Mouse (Mus musculus) ES-Bruce4 (cell line): ENCODE measurements around the gene Adk. TPM values are rescaled to one million over a fixed set of nuclear protein-coding genes. Genes with fewer than 3 reads are reported as not detected.
A peak's percentile ranks its signal among the peaks of the same experiment; 100 is the strongest.

Experiments
- H3K27ac ChIP-seq: 2 replicates; pipeline ENCODE4 v1.5.1; 2012; ENCODE audit warnings: low read length, inconsistent platforms; ENCODE audit not compliant: insufficient read depth
- H3K27me3 ChIP-seq: 2 replicates; pipeline ENCODE4 v1.6.1; 2012; ENCODE audit warnings: mild to moderate bottlenecking, low read length, inconsistent platforms; ENCODE audit not compliant: control insufficient read depth, poor library complexity, insufficient read depth, severe bottlenecking
- H3K36me3 ChIP-seq: 2 replicates; pipeline ENCODE4 v1.6.1; 2012; ENCODE audit warnings: inconsistent platforms, mild to moderate bottlenecking, low read length, moderate library complexity; ENCODE audit not compliant: control insufficient read depth, poor library complexity, insufficient read depth, severe bottlenecking
- H3K4me1 ChIP-seq: one replicate; pipeline ENCODE4 v1.8.1; 2011; ENCODE audit warnings: low read length; ENCODE audit not compliant: control insufficient read depth, insufficient read depth
- H3K4me3 ChIP-seq: 2 replicates; pipeline ENCODE4 v1.5.1; 2011; ENCODE audit warnings: low read depth, mild to moderate bottlenecking, low read length
- H3K9ac ChIP-seq: 2 replicates; pipeline ENCODE4 v1.6.1; 2012; ENCODE audit warnings: low read depth, mild to moderate bottlenecking, inconsistent platforms; ENCODE audit not compliant: poor library complexity, severe bottlenecking
- H3K9me3 ChIP-seq: replicated peaks from 2 replicates; pipeline ENCODE4 v1.6.1; 2012; ENCODE audit warnings: mild to moderate bottlenecking, low read length, inconsistent platforms; ENCODE audit not compliant: control insufficient read depth, poor library complexity, insufficient read depth, severe bottlenecking
- CTCF ChIP-seq: IDR thresholded peaks from one replicate; pipeline ENCODE4 v1.8.1; 2011; ENCODE audit warnings: low read depth, low read length
- EP300 ChIP-seq: IDR thresholded peaks from 2 replicates; pipeline ENCODE4 v1.6.1; 2011; ENCODE audit warnings: low read depth, low read length; ENCODE audit not compliant: insufficient read depth
- POLR2A ChIP-seq: IDR thresholded peaks from one replicate; pipeline ENCODE4 v1.8.1; 2011; ENCODE audit warnings: low read length; ENCODE audit not compliant: insufficient read depth
- polyA plus RNA-seq: library from polyadenylated mRNA; stranded (reverse); fragments of >200 nt; gene quantifications from 2 replicates; pipeline ENCODE4 v1.2.4, GENCODE M21; 2011; ENCODE audit warnings: low read depth; ENCODE audit not compliant: missing spikeins, insufficient read depth, insufficient read length

The Adk gene
- polyA plus RNA-seq, 1 experiment, result 110 TPM

GRCm38 (mm10) chr14:21073981-21074380 is 21.6 kb downstream of the Adk start:
- H3K36me3 ChIP-seq, result no peaks in the 10 kb centered on the region
- no peak overlapping the region for H3K9ac ChIP-seq
- TF ChIP-seq POLR2A (no peak), CTCF (no peak), EP300 (no peak)
- H3K27ac ChIP-seq, result no peak overlapping the region
- no peak overlapping the region for H3K4me3 ChIP-seq
- H3K4me1 ChIP-seq, result no peaks in the 10 kb centered on the region
- no peaks in the 10 kb centered on the region for H3K9me3 ChIP-seq
- H3K27me3 ChIP-seq, result no peaks in the 10 kb centered on the region

- H3K4me3 ChIP-seq, result no peak overlapping the region
- H3K27me3 ChIP-seq, result no peaks in the 10 kb centered on the region
- H3K36me3 ChIP-seq, result no peaks in the 10 kb centered on the region
- no peak overlapping the region for H3K27ac ChIP-seq
- TF ChIP-seq EP300 (no peak), POLR2A (no peak), CTCF (no peak)
- H3K9me3 ChIP-seq, result no peaks in the 10 kb centered on the region
- no peak overlapping the region for H3K9ac ChIP-seq
- H3K4me1 ChIP-seq, result no peaks in the 10 kb centered on the region
Measured at GRCm38 (mm10) chr14:21074398-21075320, 22.3 kb downstream of the Adk start.

- H3K9ac ChIP-seq, result peak overlapping the region; percentile 62
- H3K27ac ChIP-seq, result peak overlapping the region; percentile 30
- TF ChIP-seq POLR2A (peak; percentile 32), EP300 (no peak), CTCF (no peak)
- H3K9me3 ChIP-seq, result no peaks in the 10 kb centered on the region
- no peaks in the 10 kb centered on the region for H3K36me3 ChIP-seq
- H3K27me3 ChIP-seq, result no peaks in the 10 kb centered on the region
- H3K4me3 ChIP-seq, result peak overlapping the region; percentile 82
- H3K4me1 ChIP-seq, result no peaks in the 10 kb centered on the region
Measured at GRCm38 (mm10) chr14:21075751-21076500, 23.6 kb downstream of the Adk start.

- H3K36me3 ChIP-seq, result no peaks in the 10 kb centered on the region
- no peaks in the 10 kb centered on the region for H3K9me3 ChIP-seq
- H3K4me1 ChIP-seq, result peaks cover under 1% of the 10 kb centered on the region
- TF ChIP-seq EP300 (no peak), POLR2A (no peak), CTCF (no peak)
- H3K9ac ChIP-seq, result peak overlapping the region; percentile 62
- no peak overlapping the region for H3K27ac ChIP-seq
- H3K4me3 ChIP-seq, result peak overlapping the region; percentile 82
- H3K27me3 ChIP-seq, result no peaks in the 10 kb centered on the region
Measured at GRCm38 (mm10) chr14:21076501-21077194, 24.3 kb downstream of the Adk start.

- TF ChIP-seq EP300 (no peak), POLR2A (no peak), CTCF (no peak)
- H3K27ac ChIP-seq, result no peak overlapping the region
Measured at GRCm38 (mm10) chr14:21077939-21078338, 25.6 kb downstream of the Adk start.

GRCm38 (mm10) chr14:21078511-21078910 is 26.1 kb downstream of the Adk start:
- H3K27ac ChIP-seq, result no peak overlapping the region
- no peak overlapping the region for H3K4me3 ChIP-seq

More at GRCm38 (mm10) chr14:21077939-21078338, 25.6 kb downstream of the Adk start:
- H3K4me1 ChIP-seq, result peaks cover 2% of the 10 kb centered on the region
- no peak overlapping the region for H3K9ac ChIP-seq
- no peak overlapping the region for H3K4me3 ChIP-seq
- no peaks in the 10 kb centered on the region for H3K9me3 ChIP-seq
- no peaks in the 10 kb centered on the region for H3K27me3 ChIP-seq
- H3K36me3 ChIP-seq, result no peaks in the 10 kb centered on the region

More at GRCm38 (mm10) chr14:21078511-21078910, 26.1 kb downstream of the Adk start:
- Histone ChIP-seq H3K4me1 (peaks cover 2% of the 10 kb centered on the region), H3K9ac (no peak overlapping the region), H3K9me3 (no peaks in the 10 kb centered on the region), H3K27me3 (no peaks in the 10 kb centered on the region), H3K36me3 (no peaks in the 10 kb centered on the region)
- TF ChIP-seq CTCF (no peak), EP300 (no peak), POLR2A (no peak)
